Mouse (Mus musculus): ENCODE measurements at regions not wholly inside any gene's neighbourhood (a gene's known extent, or its start where the extent isn't known, plus 50 kb on each side); places are given as distances from the start of the nearest gene placed in this dataset.

GRCm38 (mm10) chr4:33798654-33799053, 125.7 kb upstream of the Cnr1 start:
- no peak for DNase-seq

GRCm38 (mm10) chr4:33799110-33799509, 125.3 kb upstream of the Cnr1 start:
- DNase-seq = no peak

GRCm38 (mm10) chr4:33799831-33800230, 124.6 kb upstream of the Cnr1 start:
- no peak for DNase-seq

GRCm38 (mm10) chr4:33812338-33812737, 112.1 kb upstream of the Cnr1 start:
- no peak for DNase-seq

GRCm38 (mm10) chr4:33823850-33824249, 100.5 kb upstream of the Cnr1 start:
- no peak for DNase-seq

GRCm38 (mm10) chr4:33833134-33833533, 91.3 kb upstream of the Cnr1 start:
- DNase-seq = no peak

- no peak for DNase-seq
Measured at GRCm38 (mm10) chr4:33838436-33838835, 86.0 kb upstream of the Cnr1 start.

GRCm38 (mm10) chr4:33840119-33840518, 84.3 kb upstream of the Cnr1 start:
- DNase-seq = no peak

GRCm38 (mm10) chr4:33845611-33846395, 78.6 kb upstream of the Cnr1 start:
- no peak for DNase-seq

- DNase-seq = no peak
Measured at GRCm38 (mm10) chr4:33850249-33850648, 74.1 kb upstream of the Cnr1 start.

- no peak for DNase-seq
Measured at GRCm38 (mm10) chr4:33852294-33852693, 72.1 kb upstream of the Cnr1 start.

- DNase-seq = no peak
Measured at GRCm38 (mm10) chr4:33855112-33855511, 69.3 kb upstream of the Cnr1 start.

GRCm38 (mm10) chr4:33867126-33867525, 57.3 kb upstream of the Cnr1 start:
- no peak for DNase-seq

GRCm38 (mm10) chr4:33869317-33869716, 55.1 kb upstream of the Cnr1 start:
- no peak for DNase-seq
